Mouse (Mus musculus) induced T-regulatory cell, adult 2 months (primary cell): Measurements from ENCODE around the gene Scfd2.
A peak's percentile ranks its signal among the peaks of the same experiment; 100 is the strongest.

Source experiments
- DNase-seq: peaks from one replicate; pipeline ENCODE4 v3.0.0-alpha.2; 2012; ENCODE audit warnings: low read depth

Scfd2 gene

DNA sequence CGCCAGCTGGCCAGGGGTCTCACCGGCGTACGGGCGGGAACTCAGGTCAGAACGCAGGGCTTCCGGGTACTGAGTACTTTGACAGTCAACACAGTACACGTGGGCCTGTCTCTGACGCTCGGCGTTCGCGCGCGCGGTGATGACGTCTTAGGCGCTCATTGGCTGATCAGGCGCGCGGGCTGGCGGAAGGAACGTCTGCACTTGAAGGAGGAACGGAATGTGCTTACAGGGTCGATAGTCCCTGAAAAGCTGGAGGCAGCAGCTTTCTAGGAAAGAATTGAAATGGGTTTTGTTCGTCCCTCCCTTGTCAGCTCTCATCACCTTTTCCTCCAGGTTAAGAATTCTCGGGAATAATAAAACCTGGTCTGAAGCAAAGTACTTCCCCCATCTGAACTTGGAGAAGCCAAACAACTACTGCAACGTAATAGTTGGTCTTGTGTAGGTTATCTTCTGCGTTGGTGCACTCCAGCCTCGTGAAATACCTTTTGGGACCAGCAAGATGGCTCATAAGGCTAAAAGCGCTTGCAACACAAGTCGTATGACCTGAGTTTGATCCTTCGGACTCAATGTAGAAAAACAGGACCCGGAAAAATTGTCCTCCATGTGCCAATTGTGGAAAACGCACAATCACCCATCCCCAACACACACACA lies at the start of gene Scfd2:
Gene Scfd2 (minus strand): TSS at position 130 of the 651 bp plus-strand sequence.
- DNase-seq: peak; percentile 98

DNA sequence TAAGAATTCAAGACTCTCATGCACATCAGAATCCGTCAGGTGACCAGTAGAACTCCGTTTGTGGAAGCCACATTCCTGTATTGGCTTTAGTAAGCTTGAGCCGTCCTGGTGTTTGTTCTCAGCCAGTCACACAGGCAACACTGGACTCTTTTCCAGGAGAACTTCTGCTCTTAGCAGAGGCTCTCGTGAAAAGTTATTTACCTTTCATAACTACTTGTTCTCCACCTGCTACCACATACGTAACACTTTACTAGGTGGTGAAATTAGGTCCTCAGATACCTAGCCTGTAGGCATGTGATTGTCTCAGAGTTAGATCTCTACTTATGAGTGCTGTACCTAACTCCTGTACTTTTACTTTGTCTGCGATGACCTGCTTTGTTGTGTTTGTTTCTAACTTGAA lies 40.2 kb upstream of the Scfd2 start:
- no peak for DNase-seq

DNA sequence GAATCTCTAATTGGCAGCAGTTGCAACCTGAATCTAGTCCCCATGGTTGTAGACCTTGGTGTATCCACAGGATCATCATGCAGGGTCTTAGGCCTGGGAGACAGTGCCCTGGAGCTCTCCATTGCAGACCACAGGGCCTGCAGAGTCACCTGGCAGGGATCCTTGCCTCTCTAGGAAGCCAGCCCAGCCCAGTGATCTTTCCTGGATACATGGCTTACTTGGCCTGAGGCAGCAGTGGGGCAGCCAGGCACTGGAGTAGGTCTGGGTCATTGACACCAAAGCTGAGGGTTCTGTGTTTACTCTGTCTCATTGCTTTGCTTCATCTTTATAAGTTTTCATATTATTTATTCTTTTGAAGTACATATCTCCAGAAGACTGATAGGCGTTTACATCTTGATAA lies 29.6 kb upstream of the Scfd2 start:
- DNase-seq: no peak

DNA sequence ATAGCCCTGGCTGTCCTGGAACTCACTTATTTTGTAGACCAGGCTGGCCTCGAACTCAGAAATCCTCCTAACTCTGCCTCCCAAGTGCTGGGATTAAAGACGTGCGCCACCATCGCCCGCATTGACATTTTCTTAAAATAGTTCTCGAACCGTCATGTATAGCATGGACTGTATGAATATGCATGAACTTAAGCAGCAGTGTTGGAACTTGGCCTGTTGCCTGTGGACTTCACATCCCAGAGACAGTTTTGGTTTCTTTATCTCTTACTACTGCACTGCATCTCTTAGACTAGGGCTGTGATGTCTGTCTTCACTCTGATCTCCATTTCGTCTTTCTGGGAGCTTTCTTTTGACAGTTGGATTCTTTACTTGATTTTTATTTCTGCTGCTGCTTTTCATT lies 18.0 kb upstream of the Scfd2 start:
- no peak for DNase-seq

DNA sequence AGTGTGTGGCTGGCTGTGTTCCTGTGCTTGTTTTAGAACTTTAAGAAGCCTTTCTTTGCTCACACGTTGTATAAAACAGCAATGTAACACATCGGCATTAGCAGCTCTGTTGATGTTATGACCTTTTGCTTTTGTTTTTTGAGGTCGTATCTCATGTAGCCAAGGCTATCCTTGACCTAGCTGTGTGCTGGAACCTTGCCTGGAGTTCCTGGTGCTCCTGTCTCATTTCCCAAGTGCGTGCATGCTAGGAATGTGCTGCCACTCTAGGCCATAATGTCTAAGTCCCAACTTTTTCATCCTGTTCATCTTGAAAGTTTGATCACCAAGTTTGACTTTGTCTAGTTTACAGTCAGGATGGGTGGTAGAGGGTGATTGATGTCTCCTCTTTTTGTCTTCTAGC lies 14.0 kb upstream of the Scfd2 start:
- no peak for DNase-seq

DNA sequence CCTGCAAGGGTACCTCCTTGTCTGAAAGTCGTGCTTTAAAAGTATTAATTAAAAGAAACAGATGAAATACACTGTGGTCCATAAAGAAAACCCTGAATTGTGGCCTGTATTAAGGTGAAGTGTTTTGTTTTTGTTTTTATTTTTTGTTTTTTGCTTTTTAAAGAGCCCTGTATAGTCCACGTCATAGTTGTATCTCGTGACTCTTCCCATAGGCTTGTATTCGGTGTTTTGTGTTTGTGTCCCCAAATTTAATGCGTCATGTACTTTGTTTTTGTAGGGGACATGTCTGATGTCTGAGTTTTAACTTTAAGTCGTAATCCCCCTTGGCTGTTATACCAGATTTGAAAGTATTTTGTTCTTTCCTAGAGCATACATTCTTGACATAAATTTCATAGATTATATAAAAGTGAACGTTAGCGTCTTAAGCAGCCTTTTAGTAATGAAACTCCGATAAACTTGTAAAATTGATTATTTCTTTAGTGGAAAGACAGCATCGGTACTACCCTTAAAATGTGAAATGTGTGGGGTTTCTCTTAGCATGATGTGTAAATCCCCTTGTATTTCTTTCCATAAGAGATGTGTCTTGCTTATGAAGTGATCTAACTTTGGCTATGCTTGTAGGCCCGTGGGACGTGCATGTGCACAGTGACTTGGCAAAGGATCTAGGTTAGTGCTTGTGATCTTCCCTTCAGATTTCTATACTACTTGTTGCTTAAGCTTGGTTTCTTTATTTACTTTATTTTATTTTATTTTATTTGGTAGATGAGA lies 4.8 kb upstream of the Scfd2 start:
- peak; percentile 54 for DNase-seq

DNA sequence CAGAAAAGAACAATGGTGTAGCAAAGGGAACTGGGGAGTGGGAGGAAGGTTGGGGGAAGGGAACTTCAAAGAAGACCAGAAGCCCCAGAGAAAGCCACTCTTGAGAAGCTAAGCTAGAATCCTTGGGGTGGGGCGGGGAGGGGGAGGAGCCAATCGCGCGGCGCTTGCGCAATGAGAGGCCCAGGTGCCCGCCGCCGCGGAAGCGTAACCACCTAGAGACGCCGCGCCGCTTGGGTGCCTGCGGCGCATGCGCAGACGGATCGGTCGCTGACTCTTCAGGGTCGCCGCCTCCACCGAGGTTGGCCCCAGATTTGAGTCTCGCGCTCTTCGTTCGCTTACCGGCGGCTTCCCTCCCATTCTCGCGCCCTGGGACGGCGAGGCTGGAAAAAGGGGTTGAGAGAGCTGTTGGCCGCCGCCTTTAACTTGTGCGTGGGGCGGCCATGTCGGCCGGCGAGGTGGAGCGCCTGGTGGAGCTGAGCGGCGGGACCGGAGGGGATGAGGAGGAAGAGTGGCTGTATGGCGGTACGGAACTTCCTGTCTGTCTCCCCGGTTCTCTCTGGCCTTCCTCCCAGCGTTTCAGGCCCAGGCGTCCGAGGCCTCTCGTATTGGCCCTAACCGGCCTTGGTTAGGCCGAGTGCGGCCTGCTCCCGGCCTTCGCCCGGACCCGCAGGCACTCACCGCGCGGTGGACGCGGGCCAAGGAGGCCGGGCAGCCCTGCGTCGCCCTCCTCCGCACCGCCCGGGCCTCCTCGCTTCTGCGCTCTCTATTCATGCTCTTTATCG lies 3.9 kb upstream of the Scfd2 start, which contains the start of gene Fip1l1:
Gene Fip1l1 (plus strand): TSS at position 210 of the 782 bp plus-strand sequence.
- DNase-seq: peak; percentile 98

DNA sequence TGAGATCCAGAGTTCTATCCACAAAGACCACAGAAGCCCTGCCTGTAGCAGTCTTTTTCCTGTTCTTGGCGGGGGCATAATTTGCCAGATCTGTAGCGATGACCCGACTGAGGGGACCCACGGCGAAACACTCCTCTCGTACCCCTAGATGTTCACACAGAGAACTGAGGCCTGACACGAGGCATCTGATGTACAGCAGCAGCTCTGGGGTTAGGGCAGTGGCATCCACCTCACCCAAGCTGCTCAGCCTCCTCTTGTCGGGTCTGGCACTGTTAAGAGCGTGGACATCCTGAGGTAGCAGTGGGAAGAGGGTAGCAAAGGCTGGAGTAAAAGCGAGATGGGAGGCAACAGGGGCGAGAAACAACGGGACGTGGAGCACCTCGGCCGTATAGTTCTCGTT lies 774 bp downstream of the Scfd2 start:
- DNase-seq: peak; percentile 30

DNA sequence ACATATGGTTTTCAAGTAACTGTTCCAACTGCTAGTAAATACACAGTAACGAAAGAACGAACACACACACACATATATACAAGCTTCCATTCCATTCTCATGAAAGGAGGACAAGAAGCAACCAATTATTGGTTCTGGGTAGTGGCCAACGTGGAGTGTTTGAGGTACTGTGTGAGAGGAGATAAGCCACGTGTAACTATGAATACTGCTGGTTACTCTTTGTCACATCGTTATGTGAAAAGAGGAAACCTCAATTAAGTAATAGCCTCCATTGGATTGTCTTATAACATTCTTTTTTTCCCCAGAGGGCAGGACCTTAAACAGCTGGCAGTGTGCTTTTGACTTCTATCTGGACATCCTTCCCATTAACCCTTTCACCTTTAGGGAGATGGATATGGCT lies 4.5 kb downstream of the Scfd2 start:
- no peak for DNase-seq

DNA sequence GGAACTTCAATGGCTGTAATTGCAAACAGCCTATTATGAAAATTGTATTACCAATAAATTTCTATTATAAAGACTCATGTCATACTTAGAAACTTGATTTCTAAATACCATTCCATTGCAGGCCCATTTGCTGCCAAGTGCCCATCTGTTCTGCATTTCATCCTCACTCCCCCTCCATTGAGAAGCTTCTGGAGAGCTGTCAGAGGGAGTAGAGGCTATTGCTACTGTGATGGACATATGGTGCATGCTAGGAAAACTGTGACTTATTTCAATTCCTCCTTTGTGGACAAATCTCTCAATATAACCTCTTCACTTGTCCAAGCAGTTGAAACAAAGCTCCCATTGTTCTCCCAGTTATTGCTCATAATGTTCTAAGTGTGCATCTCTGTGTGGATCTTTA lies 19.9 kb downstream of the Scfd2 start:
- no peak for DNase-seq

DNA sequence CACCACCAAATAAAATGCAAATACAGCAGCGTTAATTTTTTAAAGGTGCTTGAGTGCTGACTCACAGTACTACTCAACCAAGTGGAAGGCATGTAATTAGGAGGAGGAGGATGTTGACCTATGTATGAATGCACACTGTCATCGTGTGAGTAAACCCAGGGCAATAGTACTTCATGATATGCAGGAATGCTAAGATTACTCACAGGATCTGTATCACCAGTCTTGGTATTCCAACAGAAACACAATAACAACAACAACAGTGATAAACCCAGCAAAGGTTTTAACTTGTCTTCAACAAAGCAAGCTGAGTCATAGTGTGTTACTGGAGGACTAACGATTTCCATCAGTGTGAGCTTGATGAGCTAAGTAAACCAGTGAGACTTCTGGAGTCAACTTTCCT lies 38.9 kb downstream of the Scfd2 start:
- no peak for DNase-seq

DNA sequence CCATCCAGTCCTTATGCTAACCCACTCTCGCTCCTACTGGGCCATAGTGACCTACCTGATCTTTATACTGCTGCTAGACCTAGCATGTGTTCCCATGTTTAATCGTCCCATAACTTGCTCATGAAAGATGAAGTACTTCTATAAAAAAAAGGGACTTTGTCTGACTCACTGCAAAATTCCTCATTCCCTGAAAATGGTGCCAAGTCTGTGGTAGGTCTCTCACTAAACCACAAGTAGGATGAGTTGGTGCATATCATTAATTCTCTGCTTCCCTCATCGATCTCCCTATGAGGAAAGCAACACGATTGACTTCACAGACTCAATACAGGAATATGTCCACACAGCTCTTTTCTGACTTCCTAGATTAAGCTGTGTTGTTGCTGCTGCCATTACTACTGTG lies 46.9 kb downstream of the Scfd2 start:
- no peak for DNase-seq

DNA sequence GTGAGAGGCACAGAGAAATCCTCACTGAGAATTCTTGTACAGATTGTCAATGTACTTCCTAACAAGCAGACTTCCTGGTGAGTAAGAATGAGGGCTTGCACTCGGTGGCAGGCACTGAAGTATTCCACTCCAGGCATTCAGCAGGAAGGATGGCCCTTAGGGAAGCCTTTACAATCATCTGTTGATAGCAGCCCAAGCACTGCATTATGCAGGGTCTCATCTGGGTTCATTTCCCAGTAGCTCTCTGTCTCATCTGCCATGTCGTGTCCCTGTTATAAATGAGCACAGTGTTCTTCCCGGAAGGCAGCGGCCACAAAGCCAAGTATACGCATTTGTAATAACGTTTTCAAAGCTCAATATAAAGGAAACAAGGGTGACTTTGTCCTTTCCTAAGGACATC lies 48.9 kb downstream of the Scfd2 start:
- DNase-seq: no peak

DNA sequence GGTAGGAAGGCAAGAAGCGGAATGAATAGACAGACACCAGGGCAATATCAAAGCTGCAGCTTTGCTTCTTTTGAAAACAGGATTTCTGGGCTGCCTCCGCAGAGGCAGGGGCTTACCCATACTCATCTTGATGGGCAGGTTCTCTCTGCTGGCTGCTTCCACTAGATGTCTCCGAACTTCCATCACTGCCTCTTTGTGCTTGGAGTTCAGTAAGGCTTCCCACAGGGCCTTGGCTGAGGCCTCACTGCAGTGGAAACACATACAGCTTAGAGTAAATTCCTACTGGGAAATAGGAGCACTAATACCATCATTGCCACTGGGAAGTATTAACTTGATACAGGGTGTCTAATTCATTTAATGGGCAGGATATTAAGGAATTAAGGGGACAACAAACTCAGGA lies 49.5 kb downstream of the Scfd2 start:
- DNase-seq: no peak

DNA sequence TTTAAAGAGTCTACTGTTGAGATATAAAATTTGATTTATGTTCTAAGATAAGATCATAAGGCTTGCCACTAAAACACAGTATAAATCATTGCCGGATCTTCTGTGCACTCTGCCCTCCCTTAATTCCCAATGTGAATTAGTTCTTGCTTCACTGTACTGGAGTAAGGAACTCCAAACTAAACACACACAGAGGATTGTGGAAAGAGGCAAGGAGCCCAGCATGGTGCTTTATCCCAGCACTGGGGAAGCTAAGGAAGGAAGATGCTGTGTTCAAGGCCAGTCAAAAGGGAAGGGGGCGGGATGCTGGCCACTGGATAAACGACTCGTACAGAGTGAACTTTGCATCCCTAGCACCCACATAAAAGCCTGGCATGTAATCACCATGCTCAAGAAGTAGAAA lies 51.1 kb downstream of the Scfd2 start:
- DNase-seq: no peak

DNA sequence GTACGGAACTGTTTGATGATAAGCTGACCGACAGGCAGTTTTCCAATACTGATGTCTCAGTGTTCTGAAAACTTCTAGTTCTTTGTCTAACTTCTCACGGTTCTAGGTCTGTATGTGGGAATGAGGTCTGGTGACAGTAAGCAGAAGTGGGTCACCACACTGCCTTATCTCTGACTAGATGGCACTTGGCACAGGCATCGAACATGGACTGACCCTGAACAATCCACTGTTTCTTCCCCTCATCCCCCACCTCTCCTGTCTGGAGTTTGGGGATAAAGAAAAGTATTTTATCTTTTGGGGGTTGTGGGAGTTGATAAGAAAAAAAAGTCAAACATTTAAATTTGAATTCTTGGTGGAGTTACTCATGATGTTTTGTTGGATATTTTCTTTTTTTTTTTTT lies 51.6 kb downstream of the Scfd2 start:
- no peak for DNase-seq

DNA sequence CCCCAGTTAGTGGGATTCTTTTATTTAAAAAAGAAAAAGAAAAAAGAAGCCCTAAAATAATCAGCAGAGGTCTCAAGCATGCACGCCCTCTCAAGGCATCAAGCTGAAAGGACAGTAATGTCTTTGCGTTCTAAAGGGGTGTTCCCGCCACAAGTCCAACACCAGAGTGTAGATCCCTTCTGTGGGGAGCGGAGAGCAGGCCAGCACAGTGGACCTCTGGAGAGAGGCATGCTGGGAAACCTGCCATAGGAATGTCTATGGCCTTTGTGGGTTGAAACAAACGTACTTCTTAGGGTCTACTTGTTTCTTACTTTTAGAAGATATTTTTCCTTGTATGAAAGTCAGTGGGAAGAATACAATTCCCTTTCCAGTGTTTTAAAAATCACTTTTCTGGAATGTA lies 52.4 kb downstream of the Scfd2 start:
- no peak for DNase-seq

DNA sequence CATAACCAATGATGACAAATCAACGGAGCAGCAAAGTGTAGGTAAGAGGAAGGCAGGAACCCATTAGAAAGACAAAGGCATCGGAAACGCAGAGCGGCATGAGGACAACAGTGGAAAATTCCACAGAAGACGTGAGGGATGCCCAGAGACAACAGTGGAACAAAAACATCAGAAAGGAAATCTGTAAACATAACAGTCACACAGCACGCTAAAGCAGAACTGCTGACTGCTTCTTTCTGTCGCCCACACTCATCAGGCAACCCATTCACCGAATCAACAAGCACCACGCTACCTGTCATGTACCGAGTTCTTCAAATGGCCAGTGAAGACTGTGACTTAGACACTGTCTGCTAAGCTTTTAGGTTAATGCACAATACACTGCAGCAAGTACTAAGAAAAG lies 55.0 kb downstream of the Scfd2 start:
- DNase-seq: peak; percentile 31

DNA sequence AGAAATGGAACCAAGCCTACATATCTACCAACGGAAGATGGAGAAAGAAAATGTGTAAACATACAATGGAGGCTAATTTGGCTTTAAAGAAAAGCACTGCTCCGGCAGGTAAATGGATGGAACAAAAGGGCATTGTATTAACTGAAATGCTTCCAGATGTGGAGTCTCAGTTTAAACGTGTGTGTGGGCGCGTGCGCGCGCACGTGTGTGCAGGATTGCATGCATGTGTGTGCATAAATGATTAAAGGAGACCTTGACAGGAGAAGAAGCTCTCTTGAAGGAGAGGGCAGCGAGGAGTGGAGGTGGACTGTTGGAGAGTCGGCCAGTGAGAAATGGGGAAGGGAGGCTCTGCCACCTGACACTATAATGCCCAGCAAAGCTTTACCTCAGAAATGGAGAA lies 58.4 kb downstream of the Scfd2 start:
- DNase-seq: no peak

DNA sequence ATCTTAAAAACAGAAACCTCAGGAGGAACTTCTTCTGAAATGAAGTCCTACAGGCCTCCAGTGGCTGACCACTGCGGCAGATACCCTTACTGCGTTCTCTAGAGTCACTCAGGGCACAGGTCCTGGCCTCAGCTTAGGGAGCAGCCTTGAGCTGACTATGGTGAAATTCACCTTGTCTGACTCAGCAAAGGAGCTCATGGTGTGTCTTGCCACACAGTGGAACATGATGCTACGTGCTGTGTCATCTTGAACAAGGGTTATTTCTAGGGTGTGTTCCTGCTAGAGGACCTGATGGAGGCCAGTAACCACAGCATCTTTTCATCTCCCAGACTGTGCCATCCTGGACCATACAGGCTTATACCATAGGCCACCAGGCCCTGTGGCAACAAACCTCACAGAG lies 60.7 kb downstream of the Scfd2 start:
- no peak for DNase-seq

DNA sequence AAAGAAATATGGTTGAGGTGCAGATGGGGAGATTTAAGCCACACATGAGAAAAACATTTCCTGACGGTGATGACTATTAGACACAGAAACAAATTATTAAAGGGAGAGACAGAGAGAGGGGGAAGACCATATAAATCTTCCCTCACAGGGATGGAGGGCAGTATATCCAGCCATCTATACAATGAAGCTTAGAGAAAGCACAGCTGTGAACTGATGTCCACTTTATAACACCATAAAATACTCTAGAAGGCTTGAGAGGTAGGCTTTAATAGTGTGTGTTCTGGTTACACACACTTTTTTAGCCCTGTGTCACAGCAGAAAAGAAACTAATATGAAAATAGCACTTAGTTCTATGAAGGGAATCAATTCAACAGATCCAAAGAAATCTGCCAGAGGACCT lies 61.9 kb downstream of the Scfd2 start:
- no peak for DNase-seq

DNA sequence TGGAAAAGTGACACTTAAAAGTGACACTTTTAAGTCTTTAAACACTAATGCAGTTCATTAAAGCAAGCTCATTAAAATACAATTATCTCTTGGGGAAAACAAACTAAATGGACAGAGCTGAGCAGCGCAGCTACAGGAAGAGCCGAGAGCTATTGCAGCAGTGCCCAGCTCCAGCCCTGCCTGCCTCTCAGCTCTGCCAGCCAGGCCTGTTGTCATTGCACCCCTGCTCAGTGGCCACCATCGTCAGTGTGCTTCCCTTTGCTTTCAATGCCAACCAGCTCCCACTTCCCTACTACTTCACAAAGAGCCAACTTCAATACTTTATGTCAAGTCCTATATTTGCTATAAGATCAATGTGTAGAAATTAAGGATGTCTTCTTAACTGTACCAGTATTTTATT lies 63.8 kb downstream of the Scfd2 start:
- no peak for DNase-seq

DNA sequence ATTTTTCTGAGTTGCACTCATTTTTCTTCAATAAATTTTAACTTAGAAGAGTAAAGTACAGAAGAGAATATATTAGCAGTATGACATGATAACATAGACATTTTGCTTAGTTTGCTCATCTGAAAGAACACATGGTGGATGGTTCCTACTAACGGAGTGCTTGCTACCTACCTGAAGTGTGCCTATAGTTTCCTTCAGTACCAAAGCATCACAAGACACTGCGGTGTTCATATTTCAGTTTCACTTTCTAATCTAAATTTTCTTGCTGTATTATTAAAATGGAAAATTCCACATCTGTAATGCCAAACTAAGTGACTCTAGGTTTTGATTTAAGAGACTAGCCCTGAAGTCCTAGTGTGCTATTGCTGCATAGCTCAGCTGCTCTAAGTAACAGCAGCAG lies 74.8 kb downstream of the Scfd2 start:
- DNase-seq: peak; percentile 47
